Mouse (Mus musculus) neural tube, embryonic 12.5 days (tissue): ENCODE measurements around the gene Ifngr2. TPM values are rescaled to one million over a fixed set of nuclear protein-coding genes. Genes with fewer than 3 reads are reported as not detected.

Experiments used
- ATAC-seq: fragments of 200-750 bp; cut with Nextera tagmentation; 2 replicates; pipeline ENCODE4 v1.8.0; 2017; ENCODE audit warnings: low read depth, mild to moderate bottlenecking, moderate TSS enrichment, moderate library complexity; ENCODE audit not compliant: low FRiP score
- H3K27ac ChIP-seq: fragments of 300-500 bp; sonication (generic); 2 replicates; pipeline ENCODE4 v1.5.1; 2016
- H3K27me3 ChIP-seq: fragments of 300-500 bp; sonication (generic); replicated peaks from 2 replicates; pipeline ENCODE4 v1.6.1; 2016; ENCODE audit warnings: mild to moderate bottlenecking
- H3K36me3 ChIP-seq: fragments of 300-500 bp; sonication (generic); 2 replicates; pipeline ENCODE4 v1.6.1; 2016; ENCODE audit warnings: mild to moderate bottlenecking
- H3K4me1 ChIP-seq: fragments of 300-500 bp; sonication (generic); 2 replicates; pipeline ENCODE4 v1.6.1; 2016
- H3K4me2 ChIP-seq: fragments of 300-500 bp; sonication (generic); replicated peaks from 2 replicates; pipeline ENCODE4 v1.6.1; 2016; ENCODE audit warnings: mild to moderate bottlenecking
- H3K4me3 ChIP-seq: fragments of 300-500 bp; sonication (generic); 2 replicates; pipeline ENCODE4 v1.5.1; 2016
- H3K9ac ChIP-seq: fragments of 300-500 bp; sonication (generic); 2 replicates; pipeline ENCODE4 v1.6.1; 2016; ENCODE audit warnings: mild to moderate bottlenecking
- H3K9me3 ChIP-seq: fragments of 300-500 bp; sonication (generic); 2 replicates; pipeline ENCODE4 v1.6.1; 2016; ENCODE audit warnings: mild to moderate bottlenecking
- WGBS: fragments of 180-500 bp; shearing (Covaris S2); methylation state at CpG from one replicate; pipeline ENCODE4 v1.1.7; 2016; 5-methylcytosine and 5-hydroxymethylcytosine counted together
- microRNA-seq: library from miRNA; unstranded; fragments of <30 nt; microRNA quantifications from one replicate; pipeline ENCODE4, GENCODE M21; 2017
- polyA plus RNA-seq: library from polyadenylated mRNA; unstranded; fragments of >200 nt; fragmentation: Nextera tagmentation; extraction: Ambion mirVana; gene quantifications from 2 replicates; pipeline ENCODE4 v1.2.1, GENCODE M21; 2016

Ifngr2 gene
- polyA plus RNA-seq, 1 experiment from 2014 or later = 46.9 TPM

DNA sequence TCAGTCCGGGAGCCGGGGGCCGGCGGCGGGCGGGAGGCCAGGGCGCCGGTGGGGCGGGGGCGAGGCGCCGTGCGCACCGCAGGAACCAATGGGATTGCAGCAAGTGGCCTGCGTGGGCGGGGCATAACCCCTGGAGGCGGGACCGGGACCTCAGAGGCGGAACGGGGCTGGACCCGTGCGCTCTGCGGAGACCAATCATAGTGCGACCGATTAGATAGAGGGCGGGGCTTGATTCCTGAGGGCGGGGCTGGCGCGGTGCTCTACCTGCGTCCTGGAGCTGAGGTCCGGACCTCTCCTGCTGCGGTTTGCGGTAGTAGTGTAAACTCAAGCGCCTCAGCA, 50.8 kb downstream of the Ifngr2 start, which contains the start of gene Tmem50b:
Gene Tmem50b, minus strand, starts transcription at position 129 of the 339 bp plus-strand sequence.
- peaks cover 5% of the 10 kb centered on the region; the same call in 1 of the 2 replicates for H3K4me1 ChIP-seq
- H3K27ac ChIP-seq = 0 out of 2 replicates have a peak within 1 kb of the TSS, but pooled peaks have one; percentile 37
- ATAC-seq = peak; percentile 98
- under 1% methylated on average over 34 of the region's 34 CpGs for WGBS
- H3K36me3 ChIP-seq = peaks cover 4% of the 10 kb centered on the region; the same call in 1 of the 2 replicates
- H3K27me3 ChIP-seq = no peaks in the 10 kb centered on the region
- no peaks in the 10 kb centered on the region for H3K9me3 ChIP-seq
- peak within 1 kb of the TSS; percentile 78 for H3K9ac ChIP-seq
- H3K4me2 ChIP-seq = peak within 1 kb of the TSS; percentile 89
- peak within 1 kb of the TSS; percentile 81 for H3K4me3 ChIP-seq

DNA sequence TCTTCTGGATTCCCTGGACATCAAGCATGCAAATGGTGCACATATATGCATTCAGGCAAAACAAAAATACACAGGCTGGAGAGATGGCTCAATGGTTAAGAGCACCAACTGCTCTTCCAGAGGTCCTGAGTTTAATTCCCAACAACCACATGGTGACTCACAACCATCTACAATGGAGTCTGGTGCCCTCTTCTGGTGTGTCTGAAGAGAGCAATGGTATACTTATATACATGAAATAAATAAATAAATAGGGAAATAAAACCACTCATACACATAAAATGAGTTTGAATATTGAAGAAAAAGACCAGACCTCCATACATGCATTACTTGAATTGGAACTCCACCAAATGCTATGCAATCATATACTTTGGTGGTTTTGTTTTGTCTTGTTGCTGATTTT, 52.4 kb downstream of the Ifngr2 start:
- Histone ChIP-seq H3K9ac (no peak overlapping the region), H3K4me2 (no peak overlapping the region), H3K9me3 (no peaks in the 10 kb centered on the region), H3K27ac (no peak overlapping the region), H3K4me3 (no peak overlapping the region), H3K27me3 (no peaks in the 10 kb centered on the region), H3K36me3 (no peaks in the 10 kb centered on the region), H3K4me1 (peaks cover 5% of the 10 kb centered on the region; the same call in 1 of the 2 replicates)
- ATAC-seq = no peak

DNA sequence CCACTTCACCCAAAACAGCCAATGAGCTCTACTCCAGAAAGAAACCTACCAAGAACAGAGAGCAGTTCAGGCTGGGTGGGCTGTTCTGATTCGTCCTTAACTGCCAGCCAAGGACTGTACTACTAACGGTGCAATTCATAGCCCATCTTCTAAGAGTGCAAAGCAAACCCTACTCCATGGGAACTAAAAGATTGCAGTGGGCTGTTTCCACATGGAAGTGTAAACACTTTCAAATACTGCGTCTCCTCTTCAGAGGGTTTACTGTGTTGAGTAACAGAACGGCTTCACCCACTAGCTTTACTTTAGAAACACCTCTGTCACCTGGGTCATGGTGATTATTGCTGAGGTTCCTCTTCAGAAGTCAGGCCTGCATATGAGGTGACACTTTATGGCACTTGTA, 54.2 kb downstream of the Ifngr2 start:
- ATAC-seq = no peak
- H3K27ac ChIP-seq = no peak overlapping the region
- H3K4me2 ChIP-seq = no peak overlapping the region
- no peaks in the 10 kb centered on the region for H3K27me3 ChIP-seq
- H3K36me3 ChIP-seq = no peaks in the 10 kb centered on the region
- H3K4me1 ChIP-seq = peaks cover 5% of the 10 kb centered on the region; the same call in 1 of the 2 replicates
- H3K9ac ChIP-seq = no peak overlapping the region
- H3K9me3 ChIP-seq = no peaks in the 10 kb centered on the region
- H3K4me3 ChIP-seq = no peak overlapping the region
- 59% methylated on average over 4 of the region's 4 CpGs for WGBS

DNA sequence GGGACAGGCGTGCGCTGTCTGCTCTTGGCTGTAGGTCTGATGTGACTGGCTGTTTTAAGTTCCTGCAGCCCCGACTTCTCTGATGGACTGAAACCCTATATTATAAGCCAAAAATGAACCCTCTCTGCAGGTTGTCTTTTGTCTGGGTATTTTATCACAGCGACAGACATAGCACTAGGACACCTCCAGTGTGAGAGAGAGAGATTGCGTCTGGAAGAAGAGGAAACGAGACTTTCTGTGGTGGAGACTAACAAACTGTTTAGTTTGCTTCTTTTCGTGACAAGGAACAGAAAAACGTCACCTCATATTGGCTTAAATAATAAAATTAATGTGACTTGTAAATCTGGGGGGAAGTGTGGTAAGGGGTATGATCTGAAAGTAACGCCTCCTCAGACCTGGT, 54.8 kb downstream of the Ifngr2 start:
- H3K9ac ChIP-seq = no peak overlapping the region
- no peak overlapping the region for H3K27ac ChIP-seq
- no peaks in the 10 kb centered on the region for H3K36me3 ChIP-seq
- no peaks in the 10 kb centered on the region for H3K27me3 ChIP-seq
- no peak overlapping the region for H3K4me2 ChIP-seq
- H3K4me3 ChIP-seq = no peak overlapping the region
- H3K4me1 ChIP-seq = peaks cover 1% of the 10 kb centered on the region; the same call in 1 of the 2 replicates
- ATAC-seq = no peak
- WGBS = 61% methylated on average over 9 of the region's 9 CpGs
- H3K9me3 ChIP-seq = no peaks in the 10 kb centered on the region

DNA sequence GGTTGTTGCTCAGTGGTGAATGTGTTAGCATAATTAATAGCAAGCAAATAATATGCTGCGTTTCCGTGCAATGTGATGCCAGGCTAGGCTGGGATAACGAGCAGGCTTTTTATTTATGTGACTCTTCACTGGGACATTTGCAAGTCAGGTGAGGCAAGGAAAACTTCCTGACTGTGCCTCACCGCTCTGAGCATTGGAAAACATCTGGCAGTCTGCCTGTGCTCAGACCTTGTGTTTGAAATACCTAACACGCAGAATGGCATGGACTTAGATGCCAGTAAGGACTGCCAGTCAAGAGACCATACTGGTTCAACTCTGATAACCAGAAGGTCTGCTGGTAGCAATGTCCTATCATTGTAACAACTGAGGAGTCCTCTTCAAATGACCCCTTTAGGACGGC, 58.3 kb downstream of the Ifngr2 start:
- Histone ChIP-seq H3K4me3 (no peak overlapping the region), H3K27me3 (no peaks in the 10 kb centered on the region), H3K4me1 (no peaks in the 10 kb centered on the region), H3K9ac (no peak overlapping the region), H3K9me3 (no peaks in the 10 kb centered on the region), H3K4me2 (no peak overlapping the region), H3K36me3 (no peaks in the 10 kb centered on the region), H3K27ac (no peak overlapping the region)
- WGBS = 80% methylated on average over 6 of the region's 6 CpGs
- no peak for ATAC-seq

DNA sequence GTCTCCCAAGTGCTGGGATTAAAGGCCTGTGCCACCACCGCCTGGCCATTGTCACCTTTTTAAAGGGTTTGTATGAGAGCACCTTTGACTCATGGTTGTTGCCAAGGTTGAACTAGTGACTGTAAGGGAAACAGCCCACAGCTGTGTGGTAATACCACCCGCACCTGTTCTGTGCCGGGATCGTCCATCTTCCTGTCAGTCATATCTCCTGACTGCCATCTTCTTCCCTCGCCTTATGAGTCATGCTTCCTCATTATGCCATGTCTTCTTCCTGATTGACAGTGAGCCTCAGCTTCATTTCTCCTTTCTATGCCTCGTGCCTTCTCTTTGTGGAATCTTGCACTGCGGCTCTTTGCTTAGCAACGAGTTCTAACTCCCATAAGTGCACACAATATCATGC, 60.1 kb downstream of the Ifngr2 start:
- Histone ChIP-seq H3K27ac (no peak overlapping the region), H3K9ac (no peak overlapping the region), H3K36me3 (no peaks in the 10 kb centered on the region), H3K27me3 (no peaks in the 10 kb centered on the region), H3K4me1 (no peaks in the 10 kb centered on the region), H3K4me3 (no peak overlapping the region), H3K4me2 (no peak overlapping the region), H3K9me3 (no peaks in the 10 kb centered on the region)
- 93% methylated on average over 8 of the region's 8 CpGs for WGBS
- no peak for ATAC-seq

DNA sequence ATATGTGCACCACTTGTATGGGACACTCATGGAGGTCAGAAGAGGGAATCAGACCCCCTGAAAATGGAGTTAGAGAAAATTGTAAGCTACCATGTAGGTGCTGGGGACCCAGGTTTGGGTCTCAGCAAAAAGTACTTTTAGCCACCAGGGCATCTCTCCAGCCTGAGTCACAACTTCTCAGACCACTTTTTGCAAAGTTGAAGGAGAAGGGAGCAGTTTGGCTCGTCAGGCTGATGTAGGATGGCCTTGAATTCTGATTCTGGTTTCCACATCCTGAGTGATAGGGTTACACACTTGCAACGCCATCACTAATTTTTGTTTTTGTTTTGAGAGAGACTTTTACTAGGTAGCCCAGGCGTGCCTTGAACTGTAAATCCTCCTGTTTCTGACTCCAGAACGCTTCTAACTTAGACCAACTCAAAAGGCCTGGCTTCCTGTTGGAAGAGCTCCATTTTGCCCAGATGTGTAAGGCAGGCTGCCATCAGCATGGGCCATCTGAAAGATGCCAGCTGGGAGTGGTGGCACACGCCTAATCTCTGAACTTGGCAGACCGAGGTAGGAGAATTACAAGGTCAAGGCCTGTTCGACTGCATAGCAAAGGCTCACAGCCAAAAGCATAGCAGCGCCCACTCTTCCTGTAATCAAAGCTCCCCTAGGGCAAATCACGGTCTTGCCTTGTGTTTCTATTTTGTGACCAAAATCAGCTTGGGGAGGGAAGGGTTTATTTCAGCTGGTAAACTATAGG, 62.8 kb downstream of the Ifngr2 start:
- Histone ChIP-seq H3K27ac (no peak overlapping the region), H3K9ac (no peak overlapping the region), H3K36me3 (no peaks in the 10 kb centered on the region), H3K4me3 (no peak overlapping the region), H3K4me1 (no peaks in the 10 kb centered on the region), H3K4me2 (no peak overlapping the region), H3K27me3 (no peaks in the 10 kb centered on the region), H3K9me3 (no peaks in the 10 kb centered on the region)
- no peak for ATAC-seq
- 86% methylated on average over 9 of the region's 9 CpGs for WGBS

DNA sequence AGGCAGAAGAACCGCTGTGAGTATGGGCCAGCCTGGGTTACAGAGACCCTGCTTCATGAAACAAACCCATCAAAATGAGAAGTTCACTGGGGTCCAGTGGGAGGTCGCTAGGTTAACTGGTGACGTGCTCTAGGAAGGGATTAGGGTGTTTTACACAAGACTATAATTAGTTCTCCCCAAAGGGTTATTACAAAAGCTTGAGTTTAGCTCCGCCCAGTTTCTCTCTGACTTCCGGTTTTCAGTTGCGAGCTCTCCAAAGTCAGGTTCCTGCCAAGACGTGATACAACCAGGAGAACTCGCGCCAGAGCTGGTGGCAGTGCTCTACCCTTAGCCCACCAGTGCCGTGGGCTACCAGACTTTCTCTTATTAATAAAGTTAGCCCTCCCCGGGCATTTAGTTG, 64.4 kb downstream of the Ifngr2 start:
- no peaks in the 10 kb centered on the region for H3K9me3 ChIP-seq
- 80% methylated on average over 11 of the region's 11 CpGs for WGBS
- H3K9ac ChIP-seq = no peak overlapping the region
- H3K4me2 ChIP-seq = no peak overlapping the region
- no peak overlapping the region for H3K4me3 ChIP-seq
- no peak overlapping the region for H3K27ac ChIP-seq
- H3K4me1 ChIP-seq = no peaks in the 10 kb centered on the region
- H3K27me3 ChIP-seq = no peaks in the 10 kb centered on the region
- no peak for ATAC-seq
- no peaks in the 10 kb centered on the region for H3K36me3 ChIP-seq

DNA sequence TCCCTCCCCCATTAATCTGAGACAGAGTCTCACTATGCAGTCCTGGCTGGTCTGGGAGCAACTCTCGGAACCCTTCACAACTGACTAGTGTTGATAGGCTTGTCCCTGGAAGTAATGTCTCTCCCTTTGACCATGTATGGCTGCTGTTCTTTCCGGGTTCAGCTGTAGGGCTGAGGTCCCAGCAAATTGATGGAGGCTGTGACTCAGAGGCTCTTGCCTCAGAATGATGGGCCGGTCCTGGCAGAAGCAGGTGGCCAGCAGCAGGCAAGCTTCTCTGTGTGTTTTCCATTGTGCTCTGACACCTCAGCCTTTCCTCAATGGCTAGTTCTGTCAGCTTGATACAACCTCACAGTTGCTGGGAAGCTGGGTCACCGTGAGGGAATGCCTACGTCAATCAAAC, 65.7 kb downstream of the Ifngr2 start:
- H3K4me1 ChIP-seq = no peaks in the 10 kb centered on the region
- H3K36me3 ChIP-seq = no peaks in the 10 kb centered on the region
- H3K27ac ChIP-seq = no peak overlapping the region
- 78% methylated on average over 5 of the region's 5 CpGs for WGBS
- no peaks in the 10 kb centered on the region for H3K9me3 ChIP-seq
- H3K4me2 ChIP-seq = no peak overlapping the region
- H3K9ac ChIP-seq = no peak overlapping the region
- H3K4me3 ChIP-seq = no peak overlapping the region
- no peak for ATAC-seq
- H3K27me3 ChIP-seq = no peaks in the 10 kb centered on the region

DNA sequence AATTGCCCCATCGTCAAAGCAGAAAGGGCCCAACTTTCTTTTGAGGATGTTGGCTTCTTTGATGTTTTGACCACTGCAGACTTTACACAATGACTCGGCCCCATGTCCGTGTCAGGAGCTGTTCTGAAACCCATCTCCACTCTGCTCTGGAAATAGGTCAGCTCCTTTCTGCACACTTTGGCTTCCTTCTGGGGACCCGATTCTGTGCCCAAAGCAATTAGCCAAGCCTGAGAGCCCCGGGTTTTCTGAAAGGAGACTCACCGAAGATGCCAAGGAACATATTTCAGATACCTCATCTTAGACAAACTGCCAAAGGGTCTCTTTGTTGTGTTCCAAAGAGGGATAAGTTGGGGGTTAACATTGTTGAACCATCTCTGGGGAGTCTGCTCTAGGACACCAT, 67.7 kb downstream of the Ifngr2 start:
- H3K27me3 ChIP-seq = no peaks in the 10 kb centered on the region
- 84% methylated on average over 6 of the region's 6 CpGs for WGBS

More for the DNA sequence above, 67.7 kb downstream of the Ifngr2 start:
- Histone ChIP-seq H3K36me3 (no peaks in the 10 kb centered on the region), H3K4me3 (no peak overlapping the region), H3K9me3 (no peaks in the 10 kb centered on the region), H3K9ac (no peak overlapping the region), H3K4me2 (no peak overlapping the region), H3K4me1 (peaks cover 6% of the 10 kb centered on the region; the same call in 1 of the 2 replicates), H3K27ac (no peak overlapping the region)
- ATAC-seq = no peak

Small RNAs within 50 kb of the gene (microRNA-seq; reads per million reads assigned to microRNA genes)
- gene Mir6367 = not detected

Other genes with a start within 250 kb of the Ifngr2 start
- 30.7 and 35.4 TPM in 2 replicates for gene Ifnar2, start 174.3 kb upstream of the Ifngr2 start, polyA plus RNA-seq
- not detected in 2 replicates for gene Gm21970, start 155.4 kb upstream of the Ifngr2 start, polyA plus RNA-seq
- 8.5 and 9.0 TPM in 2 replicates for gene Il10rb, start 140.9 kb upstream of the Ifngr2 start, polyA plus RNA-seq
- gene Ifnar1, start 61.8 kb upstream of the Ifngr2 start, polyA plus RNA-seq = 55.2 and 56.5 TPM in 2 replicates
- gene Tmem50b, start 50.7 kb downstream of the Ifngr2 start, polyA plus RNA-seq = 58.0 and 58.5 TPM in 2 replicates
- 6.3 and 6.4 TPM in 2 replicates for gene Dnajc28, start 72.0 kb downstream of the Ifngr2 start, polyA plus RNA-seq
- gene Gart, start 99.9 kb downstream of the Ifngr2 start, polyA plus RNA-seq = 89.0 and 92.3 TPM in 2 replicates
- gene Son, start 100.4 kb downstream of the Ifngr2 start, polyA plus RNA-seq = 141 and 154 TPM in 2 replicates
- 26.1 and 30.5 TPM in 2 replicates for gene Donson, start 141.7 kb downstream of the Ifngr2 start, polyA plus RNA-seq
- gene Cryzl1, start 181.9 kb downstream of the Ifngr2 start, polyA plus RNA-seq = 70.0 and 80.7 TPM in 2 replicates
- gene Itsn1, start 182.2 kb downstream of the Ifngr2 start, polyA plus RNA-seq = 74.4 and 75.3 TPM in 2 replicates